Mouse (Mus musculus) cerebellum, postnatal 36 days (tissue): ENCODE data around the gene Plac1.

Source experiments
- DNase-seq, 2 experiments: peaks; one replicate each; pipeline ENCODE4 v3.0.0; 2021 to 2022; ENCODE audit warnings: mixed read lengths in 2 of 2

The Plac1 gene

GRCm38 (mm10) chrX:53240011-53240410 is at the start of gene Plac1:
TSS of gene Plac1 (minus strand) at chrX:53240111.
- DNase-seq, result no peak

GRCm38 (mm10) chrX:53287924-53288323 is 48.0 kb upstream of the Plac1 start:
- DNase-seq, result no peak

- no peak for DNase-seq
Measured at GRCm38 (mm10) chrX:53273124-53273523, 33.2 kb upstream of the Plac1 start, which contains the start of gene Fam122c. TSS of gene Fam122c (plus strand) at chrX:53273424.

- peak in 1 of 2 experiments; percentile 11 for DNase-seq
Measured at GRCm38 (mm10) chrX:53271628-53272027, 31.7 kb upstream of the Plac1 start.

GRCm38 (mm10) chrX:53270063-53270432 is 30.1 kb upstream of the Plac1 start:
- DNase-seq, result no peak

GRCm38 (mm10) chrX:53269289-53270062 is 29.6 kb upstream of the Plac1 start, which contains the start of gene Fam122b:
TSS of gene Fam122b (minus strand) at chrX:53269805.
- DNase-seq, result peak; percentile 86 to 91

GRCm38 (mm10) chrX:53268856-53269255 is 28.9 kb upstream of the Plac1 start:
- DNase-seq, result peak; percentile 21 to 37

- DNase-seq, result no peak
Measured at GRCm38 (mm10) chrX:53266186-53266585, 26.3 kb upstream of the Plac1 start.

GRCm38 (mm10) chrX:53255195-53255594 is 15.3 kb upstream of the Plac1 start:
- no peak for DNase-seq

- no peak for DNase-seq
Measured at GRCm38 (mm10) chrX:53237971-53238370, 1.9 kb downstream of the Plac1 start.

- DNase-seq, result no peak
Measured at GRCm38 (mm10) chrX:53236404-53236803, 3.5 kb downstream of the Plac1 start.

GRCm38 (mm10) chrX:53233689-53234088 is 6.2 kb downstream of the Plac1 start:
- no peak for DNase-seq

GRCm38 (mm10) chrX:53231965-53232364 is 7.9 kb downstream of the Plac1 start:
- DNase-seq, result peak; percentile 13 to 14

GRCm38 (mm10) chrX:53224353-53224944 is 15.5 kb downstream of the Plac1 start:
- DNase-seq, result no peak

- peak; percentile 12 to 19 for DNase-seq
Measured at GRCm38 (mm10) chrX:53220855-53221254, 19.1 kb downstream of the Plac1 start.

- DNase-seq, result peak; percentile 5 to 8
Measured at GRCm38 (mm10) chrX:53214557-53215229, 25.2 kb downstream of the Plac1 start.

- no peak for DNase-seq
Measured at GRCm38 (mm10) chrX:53213838-53214237, 26.1 kb downstream of the Plac1 start.

GRCm38 (mm10) chrX:53212485-53212884 is 27.4 kb downstream of the Plac1 start:
- DNase-seq, result no peak

- DNase-seq, result no peak
Measured at GRCm38 (mm10) chrX:53211756-53212483, 28.0 kb downstream of the Plac1 start.

GRCm38 (mm10) chrX:53209431-53209830 is 30.5 kb downstream of the Plac1 start:
- no peak for DNase-seq

- no peak for DNase-seq
Measured at GRCm38 (mm10) chrX:53204690-53205311, 35.1 kb downstream of the Plac1 start.

- DNase-seq, result no peak
Measured at GRCm38 (mm10) chrX:53201616-53202015, 38.3 kb downstream of the Plac1 start.
